In genomic region chr16:30821911-30822578, GRCm38 (mm10) we compare ENCODE assay signal across 8 mouse cellular contexts.
DNase-seq lines count a peak whose midpoint lies in the region; ATAC-seq lines count a peak whose summit lies in the region.

No protein-coding gene starts in this region.

- H3K9me3 ChIP-seq in neural tube, embryonic 15.5 days (replicated peaks): no peaks in the 10 kb centered on the region

- H3K27me3 ChIP-seq in neural tube, embryonic 15.5 days (replicated peaks): no peaks in the 10 kb centered on the region

- peak; percentile 26 for DNase-seq in embryo, embryonic 10 days (ENCODE audit: low spot score)
- no peak for DNase-seq in embryo, embryonic 10.5 days (ENCODE audit: low spot score)
- DNase-seq in 3T3-L1 (ENCODE audit: low read depth, low spot score): peak; percentile 78
- DNase-seq in gastrocnemius, postnatal 14 days: peak; percentile 31
- peak; percentile 35 to 51 for DNase-seq in kidney, adult 8-10 months
- DNase-seq in yolk sac, embryonic 10.5 days (ENCODE audit: low spot score): no peak
- no peak for DNase-seq in layer of hippocampus, adult 8-10 months (ENCODE audit: low spot score in 2 of 2)

- no peak overlapping the region for H3K9ac ChIP-seq in neural tube, embryonic 15.5 days (replicated peaks)

- H3K4me3 ChIP-seq in neural tube, embryonic 15.5 days (replicated peaks): no peak overlapping the region

- intact Hi-C loops in gastrocnemius, postnatal 14 days (cut with DNase I; ENCODE audit: low total_unique reads): no loop called here

- H3K36me3 ChIP-seq in neural tube, embryonic 15.5 days: no peaks in the 10 kb centered on the region

- H3K4me1 ChIP-seq in neural tube, embryonic 15.5 days: peaks cover 19% of the 10 kb centered on the region

- no peak for ATAC-seq in neural tube, embryonic 15.5 days (ENCODE audit: low FRiP score)

- H3K4me2 ChIP-seq in neural tube, embryonic 15.5 days: peak overlapping the region; percentile 50

- 59% methylated on average over 13 of the region's 13 CpGs for WGBS in neural tube, embryonic 15.5 days

- peak overlapping the region; percentile 45; the same call in 1 of the 2 replicates for H3K27ac ChIP-seq in neural tube, embryonic 15.5 days (replicated peaks)

Comparison
In these comparisons a context has a peak if more than half of its experiments do, and no peak if none do; other contexts are left out.
1. DNase-seq: peak in embryo, embryonic 10 days (single experiment), 3T3-L1 (single experiment), gastrocnemius, postnatal 14 days (single experiment) and kidney, adult 8-10 months (2 of 2); none in embryo, embryonic 10.5 days (single experiment), yolk sac, embryonic 10.5 days (single experiment) and layer of hippocampus, adult 8-10 months (0 of 2).